Mouse (Mus musculus): ENCODE measurements around the gene Sptlc3.

DNA sequence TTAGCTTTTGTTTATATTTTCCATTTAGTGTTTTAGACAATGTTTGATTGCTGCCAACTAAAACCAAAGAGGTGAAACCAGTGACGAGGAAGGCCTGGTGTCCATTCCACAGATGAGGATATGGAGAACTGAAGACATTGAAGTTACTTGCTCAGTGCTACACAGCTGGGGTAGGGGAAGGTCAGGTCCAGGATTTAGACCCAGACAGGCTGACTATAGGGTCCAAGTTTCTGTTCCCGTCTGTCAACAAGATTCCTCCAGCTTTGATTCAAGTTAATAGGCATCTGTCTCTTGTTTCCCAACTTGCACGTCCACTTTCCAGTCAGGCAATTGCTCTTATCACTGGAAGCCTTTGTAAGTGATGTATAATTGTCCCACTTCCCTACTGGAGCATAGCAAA is 188.8 kb downstream of the Sptlc3 start:
- no peak for TF ChIP-seq CTCF (IDR thresholded peaks at IDR 0.05; ENCODE audit: low read depth)
- TF ChIP-seq EP300 (IDR thresholded peaks at IDR 0.05; ENCODE audit: low read depth), result no peak
